Mouse (Mus musculus): ENCODE data around the gene Amy2a4. TPM values are rescaled to one million over a fixed set of nuclear protein-coding genes. Genes with fewer than 3 reads are reported as not detected.
A peak's percentile ranks its signal among the peaks of the same experiment; 100 is the strongest.
"Not testable (repeated sequence)": the region's sequence is repeated elsewhere in the genome, so short reads cannot be mapped to it uniquely, and the experiment has no call there.

Amy2a4 gene
- not detected in 2 replicates for polyA plus RNA-seq (2014; fragmentation: Nextera tagmentation; extraction: Ambion mirVana)

DNA sequence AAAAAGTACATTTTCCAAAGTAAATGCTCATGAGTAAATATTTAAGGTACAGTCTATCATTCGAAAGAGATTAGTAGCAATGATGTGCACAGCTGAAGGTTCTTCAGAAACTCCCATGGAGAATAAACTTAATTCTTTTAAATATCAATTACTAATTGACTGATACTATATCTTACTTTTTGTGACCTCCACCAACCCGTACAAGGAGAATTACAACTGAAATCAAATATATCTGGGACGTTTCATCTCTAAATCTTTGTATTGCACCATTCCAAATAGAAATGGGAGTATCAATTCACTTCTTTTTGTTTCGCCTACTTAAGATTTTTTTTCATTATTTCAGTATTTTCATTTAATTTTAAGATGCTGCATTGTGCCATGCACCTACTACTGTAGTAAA is at the start of gene Amy2a4:
TSS of gene Amy2a4 (minus strand) at position 101 of the 400 bp plus-strand sequence.
- not testable (repeated sequence) for DNase-seq (ENCODE audit: low spot score); H3K36me3 ChIP-seq (ENCODE audit: control insufficient read depth, insufficient read depth, low read length); H3K4me1 ChIP-seq (ENCODE audit: control insufficient read depth, insufficient read depth, low read length); H3K27ac ChIP-seq (ENCODE audit: low read depth, low read length); H3K27me3 ChIP-seq (ENCODE audit: control insufficient read depth, insufficient read depth, low read length); H3K9ac ChIP-seq (ENCODE audit: low read length); H3K4me2 ChIP-seq (ENCODE audit: low read depth); H3K9me3 ChIP-seq (ENCODE audit: control insufficient read depth, low read length); ATAC-seq (ENCODE audit: insufficient read depth, low FRiP score, low TSS enrichment); H3K4me3 ChIP-seq (ENCODE audit: low read depth, low read length)
- no CpG with 5 or more reads among the region's 4 CpGs for WGBS

- H3K4me3 ChIP-seq (ENCODE audit: low read depth, low read length); ATAC-seq (ENCODE audit: insufficient read depth, low FRiP score, low TSS enrichment): not testable (repeated sequence)
- whole genome bisulfite sequencing = no CpG with 5 or more reads among the region's 4 CpGs
These were observed 32.7 kb upstream of the Amy2a4 start, which contains the start of gene Amy2a3 for GRCm38 (mm10) chr3:113323952-113324351. Amy2a3 (minus strand) TSS chr3:113324052.

GRCm38 (mm10) chr3:113312937-113313336 is 21.7 kb upstream of the Amy2a4 start:
- not testable (repeated sequence) for H3K36me3 ChIP-seq (ENCODE audit: control insufficient read depth, insufficient read depth, low read length); H3K4me3 ChIP-seq (ENCODE audit: low read depth, low read length); H3K4me2 ChIP-seq (ENCODE audit: low read depth); H3K9me3 ChIP-seq (ENCODE audit: control insufficient read depth, low read length); DNase-seq (ENCODE audit: low spot score); H3K27ac ChIP-seq (ENCODE audit: low read depth, low read length); H3K27me3 ChIP-seq (ENCODE audit: control insufficient read depth, insufficient read depth, low read length); H3K4me1 ChIP-seq (ENCODE audit: control insufficient read depth, insufficient read depth, low read length); H3K9ac ChIP-seq (ENCODE audit: low read length)
- ATAC-seq (ENCODE audit: insufficient read depth, low FRiP score, low TSS enrichment) = peak; percentile 24
- WGBS = no CpG with 5 or more reads among the region's 3 CpGs

More at GRCm38 (mm10) chr3:113323952-113324351, 32.7 kb upstream of the Amy2a4 start, which contains the start of gene Amy2a3:
- not testable (repeated sequence) for DNase-seq (ENCODE audit: low spot score); H3K4me2 ChIP-seq (ENCODE audit: low read depth); H3K27ac ChIP-seq (ENCODE audit: low read depth, low read length); H3K36me3 ChIP-seq (ENCODE audit: control insufficient read depth, insufficient read depth, low read length); H3K9me3 ChIP-seq (ENCODE audit: control insufficient read depth, low read length); H3K4me1 ChIP-seq (ENCODE audit: control insufficient read depth, insufficient read depth, low read length); H3K27me3 ChIP-seq (ENCODE audit: control insufficient read depth, insufficient read depth, low read length); H3K9ac ChIP-seq (ENCODE audit: low read length)

DNA sequence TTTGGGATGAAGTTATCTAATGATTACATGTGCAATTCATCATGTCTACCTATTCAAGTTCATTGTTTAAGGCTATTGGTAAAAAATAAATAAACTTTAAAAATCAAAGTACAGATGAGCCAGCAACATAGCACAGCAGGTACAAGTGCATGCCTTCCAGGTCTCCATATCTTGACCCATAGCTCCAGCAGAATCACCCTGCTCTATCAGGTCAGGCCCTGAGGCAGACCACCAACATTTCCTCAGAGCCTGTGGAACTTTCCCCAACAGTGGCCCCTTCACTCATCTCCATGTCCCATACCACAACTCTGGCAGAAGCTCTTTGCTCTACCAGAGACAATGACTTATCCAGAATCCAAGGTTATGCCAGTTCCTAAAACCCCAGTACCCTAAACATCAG is 11.0 kb downstream of the Amy2a4 start:
- ATAC-seq (ENCODE audit: insufficient read depth, low FRiP score, low TSS enrichment) = peak; percentile 58; the same call in 1 of the 2 replicates
- H3K4me2 ChIP-seq (ENCODE audit: low read depth); H3K4me1 ChIP-seq (ENCODE audit: control insufficient read depth, insufficient read depth, low read length); H3K9me3 ChIP-seq (ENCODE audit: control insufficient read depth, low read length); H3K36me3 ChIP-seq (ENCODE audit: control insufficient read depth, insufficient read depth, low read length); H3K27me3 ChIP-seq (ENCODE audit: control insufficient read depth, insufficient read depth, low read length); DNase-seq (ENCODE audit: low spot score); H3K9ac ChIP-seq (ENCODE audit: low read length); H3K4me3 ChIP-seq (ENCODE audit: low read depth, low read length); H3K27ac ChIP-seq (ENCODE audit: low read depth, low read length): not testable (repeated sequence)

GRCm38 (mm10) chr3:113279586-113279985 is 11.7 kb downstream of the Amy2a4 start:
- not testable (repeated sequence) for H3K27ac ChIP-seq (ENCODE audit: low read depth, low read length); DNase-seq (ENCODE audit: low spot score); H3K9me3 ChIP-seq (ENCODE audit: control insufficient read depth, low read length); H3K4me1 ChIP-seq (ENCODE audit: control insufficient read depth, insufficient read depth, low read length); H3K27me3 ChIP-seq (ENCODE audit: control insufficient read depth, insufficient read depth, low read length); H3K4me2 ChIP-seq (ENCODE audit: low read depth); H3K4me3 ChIP-seq (ENCODE audit: low read depth, low read length); H3K9ac ChIP-seq (ENCODE audit: low read length); H3K36me3 ChIP-seq (ENCODE audit: control insufficient read depth, insufficient read depth, low read length)
- peak; percentile 45; the same call in 1 of the 2 replicates for ATAC-seq (ENCODE audit: insufficient read depth, low FRiP score, low TSS enrichment)

DNA sequence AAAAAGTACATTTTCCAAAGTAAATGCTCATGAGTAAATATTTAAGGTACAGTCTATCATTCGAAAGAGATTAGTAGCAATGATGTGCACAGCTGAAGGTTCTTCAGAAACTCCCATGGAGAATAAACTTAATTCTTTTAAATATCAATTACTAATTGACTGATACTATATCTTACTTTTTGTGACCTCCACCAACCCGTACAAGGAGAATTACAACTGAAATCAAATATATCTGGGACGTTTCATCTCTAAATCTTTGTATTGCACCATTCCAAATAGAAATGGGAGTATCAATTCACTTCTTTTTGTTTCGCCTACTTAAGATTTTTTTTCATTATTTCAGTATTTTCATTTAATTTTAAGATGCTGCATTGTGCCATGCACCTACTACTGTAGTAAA is 32.5 kb downstream of the Amy2a4 start, which contains the start of gene Amy2a5:
TSS of gene Amy2a5 (minus strand) at position 101 of the 400 bp plus-strand sequence.
- DNase-seq (ENCODE audit: low spot score) = not testable (repeated sequence)

More for the DNA sequence above, 32.5 kb downstream of the Amy2a4 start, which contains the start of gene Amy2a5:
- H3K36me3 ChIP-seq (ENCODE audit: control insufficient read depth, insufficient read depth, low read length); H3K27me3 ChIP-seq (ENCODE audit: control insufficient read depth, insufficient read depth, low read length); H3K4me2 ChIP-seq (ENCODE audit: low read depth); H3K27ac ChIP-seq (ENCODE audit: low read depth, low read length); H3K9me3 ChIP-seq (ENCODE audit: control insufficient read depth, low read length); H3K4me3 ChIP-seq (ENCODE audit: low read depth, low read length); H3K4me1 ChIP-seq (ENCODE audit: control insufficient read depth, insufficient read depth, low read length); ATAC-seq (ENCODE audit: insufficient read depth, low FRiP score, low TSS enrichment); H3K9ac ChIP-seq (ENCODE audit: low read length): not testable (repeated sequence)
- no CpG with 5 or more reads among the region's 4 CpGs for WGBS

Other genes starting within 250 kb of the Amy2a4 start
- not detected in 2 replicates for gene Amy2a5, start 32.6 kb downstream of the Amy2a4 start, polyA plus RNA-seq (2014; fragmentation: Nextera tagmentation; extraction: Ambion mirVana)
- gene Amy2a3, start 32.6 kb upstream of the Amy2a4 start, polyA plus RNA-seq (2014; fragmentation: Nextera tagmentation; extraction: Ambion mirVana) = not detected in 2 replicates
- not detected in 2 replicates for gene Amy2a2, start 65.2 kb upstream of the Amy2a4 start, polyA plus RNA-seq (2014; fragmentation: Nextera tagmentation; extraction: Ambion mirVana)
- not detected in 2 replicates for gene Amy2a1, start 241.0 kb upstream of the Amy2a4 start, polyA plus RNA-seq (2014; fragmentation: Nextera tagmentation; extraction: Ambion mirVana)